Mouse (Mus musculus): Measurements from ENCODE around the gene Gm20388. TPM values are rescaled to one million over a fixed set of nuclear protein-coding genes. Genes with fewer than 3 reads are reported as not detected.
"Not testable (repeated sequence)": the region's sequence is repeated elsewhere in the genome, so short reads cannot be mapped to it uniquely, and the experiment has no call there.

Gene Gm20388
- polyA plus RNA-seq, 1 experiment from 2014 or later, result 2.5 TPM

DNA sequence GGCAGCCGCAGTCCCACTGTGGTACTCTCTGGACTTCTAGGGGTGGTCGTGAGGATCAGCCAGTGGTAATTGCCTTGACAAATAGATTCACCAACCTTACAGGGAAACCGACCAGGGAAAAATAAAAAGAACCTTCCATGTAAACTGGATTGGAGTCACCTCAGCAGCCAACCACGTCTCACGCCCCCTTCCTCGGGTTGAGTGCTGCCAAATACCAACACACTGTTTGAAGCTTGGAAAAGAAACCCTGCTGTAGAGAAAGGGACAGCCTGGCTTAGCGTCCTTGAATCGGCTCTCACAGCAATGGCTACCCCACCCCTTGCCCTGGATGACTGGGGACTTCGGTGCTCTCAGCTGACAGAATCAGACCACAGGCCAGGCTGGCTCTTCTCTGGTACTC is 1386.7 kb downstream of the Gm20388 start:
- H3K27ac ChIP-seq, result peak overlapping the region; percentile 59
- no peaks in the 10 kb centered on the region for H3K36me3 ChIP-seq
- H3K4me1 ChIP-seq, result peaks cover 100% of the 10 kb centered on the region
- no peaks in the 10 kb centered on the region for H3K9me3 ChIP-seq (replicated peaks)
- 68% methylated on average over 9 of the region's 9 CpGs for WGBS
- no peak for DNase-seq (ENCODE audit: low spot score)
- H3K27me3 ChIP-seq (ENCODE audit: low read depth, poor library complexity, severe bottlenecking), result peaks cover 69% of the 10 kb centered on the region
- H3K4me3 ChIP-seq, result no peak overlapping the region

DNA sequence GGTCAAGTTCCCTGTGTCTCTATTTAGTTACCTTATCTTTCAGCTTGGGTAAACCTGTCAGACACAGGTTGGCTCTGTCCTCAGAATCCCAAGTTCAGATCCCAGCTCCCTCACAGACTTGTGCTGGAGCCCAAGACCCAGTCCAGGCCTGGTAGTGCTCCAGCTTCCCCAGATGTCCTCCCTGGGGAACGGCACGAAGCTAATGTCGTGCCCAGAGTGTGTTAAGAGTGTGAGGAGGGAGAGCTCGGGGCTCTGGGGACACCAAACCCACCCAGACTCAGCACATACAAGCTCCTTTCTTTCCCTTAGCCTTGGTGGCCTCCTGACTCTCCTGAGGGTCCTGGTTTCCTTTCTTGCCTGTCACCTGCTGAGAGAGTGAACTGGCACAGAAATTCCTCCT is 1389.4 kb downstream of the Gm20388 start:
- 52% methylated on average over 4 of the region's 4 CpGs for WGBS
- Histone ChIP-seq H3K27me3 (ENCODE audit: low read depth, poor library complexity, severe bottlenecking) (peaks cover 70% of the 10 kb centered on the region), H3K4me1 (peaks cover 97% of the 10 kb centered on the region), H3K9me3 (replicated peaks) (no peaks in the 10 kb centered on the region), H3K36me3 (no peaks in the 10 kb centered on the region), H3K27ac (peak overlapping the region; percentile 89), H3K4me3 (peak overlapping the region; percentile 44)
- DNase-seq (ENCODE audit: low spot score), result peak; percentile 54

DNA sequence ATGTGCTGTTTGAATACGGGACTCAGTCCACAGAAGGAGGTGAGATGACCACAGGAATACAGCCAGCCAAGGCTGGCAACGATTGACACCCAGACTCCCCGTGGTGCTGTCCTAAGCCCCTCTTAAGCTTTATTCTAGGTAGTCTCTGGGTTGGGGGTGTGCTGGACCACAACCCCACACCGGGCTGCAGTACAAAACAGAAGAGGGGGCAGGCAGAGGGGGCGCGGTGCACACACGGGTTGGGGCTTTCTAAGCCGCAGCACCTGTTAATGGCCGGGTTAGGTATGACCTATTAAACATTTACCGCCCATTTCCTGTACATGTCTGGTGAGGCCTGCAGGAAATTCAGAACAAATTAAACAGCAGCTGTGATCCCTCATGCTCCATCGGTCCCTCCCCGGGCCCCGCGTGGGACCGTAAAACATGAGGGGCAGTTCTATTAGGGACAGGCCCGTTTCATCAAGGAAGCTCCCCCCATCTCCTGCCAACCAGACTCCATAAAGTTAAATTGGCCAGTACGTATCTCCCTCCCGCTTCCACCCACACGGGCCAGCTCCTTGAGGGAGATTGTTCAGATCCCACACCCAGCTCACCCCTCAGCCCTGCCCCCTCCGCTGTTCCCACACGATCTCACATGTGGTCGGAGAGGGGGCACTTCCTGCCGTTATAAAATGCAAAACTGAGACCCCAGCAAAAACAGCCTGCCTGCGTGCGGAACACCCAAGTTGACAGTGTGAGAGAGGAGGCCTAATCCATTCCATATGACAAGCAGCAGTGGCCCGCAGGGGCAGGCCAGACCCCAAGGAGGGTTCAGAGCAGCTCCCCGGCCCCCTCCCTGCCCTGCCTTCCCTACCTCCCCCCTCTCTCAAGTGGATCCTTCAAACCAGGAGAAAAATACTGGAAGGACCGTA is 1390.1 kb downstream of the Gm20388 start:
- Histone ChIP-seq H3K27me3 (ENCODE audit: low read depth, poor library complexity, severe bottlenecking) (peaks cover 70% of the 10 kb centered on the region), H3K27ac (peak overlapping the region; percentile 89), H3K4me1 (peaks cover 97% of the 10 kb centered on the region), H3K36me3 (no peaks in the 10 kb centered on the region), H3K9me3 (replicated peaks) (no peaks in the 10 kb centered on the region), H3K4me3 (peak overlapping the region; percentile 44)
- WGBS, result 5% methylated on average over 28 of the region's 28 CpGs
- peak; percentile 89 for DNase-seq (ENCODE audit: low spot score)

DNA sequence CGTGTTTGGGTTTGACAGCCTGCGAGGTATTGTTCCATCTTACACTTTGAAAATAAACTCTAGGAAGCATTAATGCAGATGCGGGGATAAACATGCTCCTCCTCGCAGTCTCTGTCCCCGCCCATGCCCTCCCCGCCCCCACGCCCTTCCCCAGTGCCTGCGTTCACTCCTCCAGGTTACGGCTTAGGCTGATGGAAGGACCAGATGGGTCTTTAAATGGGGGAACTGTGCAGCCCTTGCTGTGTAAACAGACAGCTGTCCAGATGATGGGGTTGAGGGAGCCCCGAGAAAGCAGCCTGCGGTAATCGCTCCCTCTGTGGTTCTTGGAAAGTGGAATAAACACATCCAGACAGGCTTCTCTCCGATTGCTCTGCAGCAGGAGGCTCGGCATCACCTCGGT is 1390.8 kb downstream of the Gm20388 start:
- peak; percentile 83 for DNase-seq (ENCODE audit: low spot score)
- peak overlapping the region; percentile 44 for H3K4me3 ChIP-seq
- H3K4me1 ChIP-seq, result peaks cover 97% of the 10 kb centered on the region
- peaks cover 70% of the 10 kb centered on the region for H3K27me3 ChIP-seq (ENCODE audit: low read depth, poor library complexity, severe bottlenecking)
- WGBS, result 1% methylated on average over 15 of the region's 15 CpGs
- no peaks in the 10 kb centered on the region for H3K36me3 ChIP-seq
- peak overlapping the region; percentile 89 for H3K27ac ChIP-seq
- H3K9me3 ChIP-seq (replicated peaks), result no peaks in the 10 kb centered on the region

DNA sequence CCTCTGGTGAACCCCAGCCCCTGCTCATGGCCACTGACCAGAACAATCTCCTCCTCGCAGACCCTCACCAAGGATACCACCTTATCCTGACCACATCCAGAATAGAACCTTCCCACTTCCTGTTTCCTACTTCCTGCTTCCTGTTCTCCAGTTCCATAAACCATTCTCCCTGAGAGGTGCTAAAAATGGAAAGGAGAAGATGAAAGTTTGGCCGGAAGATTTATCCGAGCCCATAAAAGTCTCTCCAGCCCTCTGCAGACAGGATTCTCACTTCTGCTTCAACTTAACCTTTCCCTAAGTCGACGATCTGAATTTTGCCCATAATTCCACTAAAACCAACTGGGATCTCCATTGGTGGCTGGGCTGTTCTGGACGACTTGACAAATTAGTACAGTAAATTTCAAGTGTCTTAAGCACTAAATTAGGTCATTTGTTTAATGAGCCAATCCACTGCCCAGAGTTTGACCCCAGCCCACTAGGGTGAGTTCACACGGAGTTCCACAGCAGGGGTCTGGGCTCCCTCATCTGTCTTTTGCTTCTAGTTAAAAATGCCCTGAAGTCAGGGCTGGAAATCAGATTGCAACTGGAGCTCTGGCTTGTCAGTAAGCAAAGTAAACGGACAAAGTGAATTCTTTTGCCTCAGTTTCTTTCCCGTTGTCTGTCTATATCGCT is 1391.5 kb downstream of the Gm20388 start:
- peaks cover 70% of the 10 kb centered on the region for H3K27me3 ChIP-seq (ENCODE audit: low read depth, poor library complexity, severe bottlenecking)
- H3K27ac ChIP-seq, result peak overlapping the region; percentile 89
- H3K4me3 ChIP-seq, result peak overlapping the region; percentile 44
- no peaks in the 10 kb centered on the region for H3K36me3 ChIP-seq
- no peaks in the 10 kb centered on the region for H3K9me3 ChIP-seq (replicated peaks)
- WGBS, result 19% methylated on average over 10 of the region's 10 CpGs
- H3K4me1 ChIP-seq, result peaks cover 97% of the 10 kb centered on the region
- peak; percentile 57 for DNase-seq (ENCODE audit: low spot score)

DNA sequence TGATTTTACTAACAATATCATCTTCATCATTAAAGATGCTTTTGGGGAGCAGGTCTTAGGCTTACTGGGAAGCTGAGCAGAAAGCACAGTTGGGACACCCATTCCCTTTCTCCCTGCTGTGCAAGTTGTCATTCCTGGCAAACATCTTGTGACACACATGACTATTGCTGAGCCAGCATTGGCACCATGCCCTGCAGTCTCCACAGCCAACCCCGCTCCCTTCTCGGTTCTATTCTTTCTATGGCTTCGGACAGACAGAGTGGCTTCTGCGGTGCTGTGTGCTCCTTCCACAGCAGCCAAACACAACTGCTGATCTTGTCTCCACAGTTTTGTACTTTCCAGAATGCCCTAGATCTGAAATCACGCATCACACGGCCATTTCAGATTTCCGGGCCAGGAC is 1397.1 kb downstream of the Gm20388 start:
- WGBS, result 95% methylated on average over 7 of the region's 7 CpGs
- Histone ChIP-seq H3K4me1 (peaks cover 82% of the 10 kb centered on the region), H3K9me3 (replicated peaks) (no peaks in the 10 kb centered on the region), H3K36me3 (no peaks in the 10 kb centered on the region), H3K27ac (peak overlapping the region; percentile 78), H3K27me3 (ENCODE audit: low read depth, poor library complexity, severe bottlenecking) (peaks cover 99% of the 10 kb centered on the region), H3K4me3 (no peak overlapping the region)
- no peak for DNase-seq (ENCODE audit: low spot score)

DNA sequence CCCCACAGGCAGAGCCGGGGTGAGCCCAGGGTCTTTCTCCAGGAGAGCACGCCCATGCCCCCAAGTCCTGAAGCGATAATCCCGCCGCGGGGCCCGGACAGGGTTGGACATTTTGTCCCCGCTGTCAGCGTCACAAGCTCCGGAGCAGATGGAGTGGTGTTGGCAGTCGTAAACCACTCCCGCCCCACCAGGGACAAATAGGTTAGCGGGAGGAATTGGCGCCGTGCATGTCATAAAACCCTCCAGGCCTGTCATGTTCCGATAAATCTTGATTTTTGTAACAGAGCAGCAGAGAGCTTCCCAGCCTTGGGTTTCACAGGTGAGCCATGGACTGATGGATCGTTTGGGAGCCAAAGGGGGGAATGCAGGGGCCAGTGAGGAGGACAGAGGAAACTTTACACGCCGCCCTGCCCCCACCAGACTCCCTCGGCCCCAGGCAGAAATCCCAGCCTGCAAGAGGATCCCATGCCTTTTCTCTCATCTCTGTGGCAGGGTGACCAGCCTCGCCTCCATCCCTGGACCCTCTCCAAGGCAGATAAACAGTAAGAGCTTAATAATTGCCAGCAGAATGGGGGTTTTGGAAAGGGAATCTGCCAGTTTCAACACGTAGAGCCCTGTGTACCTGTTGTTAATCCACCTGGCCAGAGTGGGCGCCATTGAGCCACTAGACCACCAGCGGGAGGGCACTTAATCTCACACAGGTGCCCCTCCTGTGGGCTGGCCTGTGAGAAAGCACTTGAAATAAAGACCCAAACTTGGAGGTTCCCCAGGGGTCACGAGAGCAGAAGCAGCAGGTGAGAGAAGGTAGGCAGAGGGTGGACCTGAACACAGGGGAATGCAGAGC is 1400.6 kb downstream of the Gm20388 start:
- no peaks in the 10 kb centered on the region for H3K36me3 ChIP-seq
- H3K4me1 ChIP-seq, result peaks cover 75% of the 10 kb centered on the region
- peak overlapping the region; percentile 71 for H3K27ac ChIP-seq
- 8% methylated on average over 25 of the region's 25 CpGs for WGBS
- H3K4me3 ChIP-seq, result peak overlapping the region; percentile 38
- no peaks in the 10 kb centered on the region for H3K9me3 ChIP-seq (replicated peaks)
- peaks cover 99% of the 10 kb centered on the region for H3K27me3 ChIP-seq (ENCODE audit: low read depth, poor library complexity, severe bottlenecking)
- DNase-seq (ENCODE audit: low spot score), result peak; percentile 74

DNA sequence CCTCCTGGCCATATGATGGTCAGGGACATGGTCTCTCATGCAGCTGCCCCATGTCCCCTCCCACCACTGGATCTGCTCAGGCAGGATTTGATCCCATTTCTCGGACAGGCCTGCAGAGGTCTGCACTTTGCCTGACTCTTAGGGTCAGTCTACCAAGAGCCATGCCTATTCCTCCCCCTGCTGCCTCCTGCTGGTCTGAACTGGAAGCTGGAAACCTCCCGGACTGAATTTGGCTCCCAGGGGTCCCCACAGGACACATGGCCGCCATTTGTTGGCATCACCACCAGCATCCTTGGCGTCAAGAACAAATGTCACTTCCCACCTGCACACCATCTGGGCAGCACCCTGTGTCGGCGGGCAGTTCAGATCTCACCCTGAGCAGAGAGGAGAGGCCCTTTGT is 1402.8 kb downstream of the Gm20388 start:
- no peak overlapping the region for H3K4me3 ChIP-seq
- no peaks in the 10 kb centered on the region for H3K36me3 ChIP-seq
- H3K4me1 ChIP-seq, result peaks cover 69% of the 10 kb centered on the region
- H3K27ac ChIP-seq, result peak overlapping the region; percentile 47
- no peak for DNase-seq (ENCODE audit: low spot score)
- peaks cover 98% of the 10 kb centered on the region for H3K27me3 ChIP-seq (ENCODE audit: low read depth, poor library complexity, severe bottlenecking)
- 25% methylated on average over 6 of the region's 6 CpGs for WGBS
- H3K9me3 ChIP-seq (replicated peaks), result no peaks in the 10 kb centered on the region

DNA sequence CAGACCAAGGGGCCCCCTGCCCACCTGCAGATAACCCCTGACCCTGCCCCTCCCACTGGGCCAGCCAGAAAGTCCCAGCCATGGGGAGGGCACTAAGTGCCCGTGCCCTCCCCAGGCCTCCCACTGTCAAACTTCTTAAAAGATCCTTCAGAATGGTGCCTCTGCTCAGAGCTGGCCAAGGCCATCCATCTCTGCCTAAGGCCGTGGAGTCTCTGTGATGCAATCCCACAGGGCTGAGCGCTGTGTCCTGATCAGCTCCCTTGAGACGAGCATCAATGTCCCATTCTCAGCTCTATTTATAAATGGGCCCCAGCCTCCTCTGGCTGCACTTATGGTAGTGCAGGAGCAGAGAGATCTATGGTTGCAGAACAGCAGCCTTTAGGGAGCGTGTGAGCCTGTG is 1403.4 kb downstream of the Gm20388 start:
- Histone ChIP-seq H3K4me3 (no peak overlapping the region), H3K9me3 (replicated peaks) (no peaks in the 10 kb centered on the region), H3K36me3 (no peaks in the 10 kb centered on the region), H3K27ac (peak overlapping the region; percentile 47), H3K4me1 (peaks cover 73% of the 10 kb centered on the region), H3K27me3 (ENCODE audit: low read depth, poor library complexity, severe bottlenecking) (peaks cover 92% of the 10 kb centered on the region)
- 46% methylated on average over 5 of the region's 5 CpGs for WGBS
- DNase-seq (ENCODE audit: low spot score), result no peak

DNA sequence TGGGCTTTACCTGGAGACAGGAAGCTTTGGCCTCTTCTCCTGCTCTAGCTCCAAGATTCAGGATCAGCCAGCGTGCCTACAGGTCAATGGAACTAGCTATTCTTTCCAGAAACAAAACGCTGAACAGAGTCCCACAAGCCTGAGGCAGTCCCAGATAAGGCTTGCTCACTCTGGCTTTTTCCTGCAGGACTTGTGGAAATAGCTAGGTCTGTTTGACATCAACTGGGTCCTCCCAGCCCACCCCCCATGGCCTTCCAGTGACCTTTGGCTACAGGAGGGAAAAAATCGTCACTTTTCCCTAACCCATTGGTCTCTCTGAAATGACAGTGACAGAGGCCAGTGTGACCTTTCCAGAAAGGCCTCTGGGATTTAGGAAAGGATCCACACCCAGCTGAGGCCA is 1404.9 kb downstream of the Gm20388 start:
- H3K4me1 ChIP-seq, result peaks cover 75% of the 10 kb centered on the region
- DNase-seq (ENCODE audit: low spot score), result no peak
- H3K36me3 ChIP-seq, result no peaks in the 10 kb centered on the region
- H3K27ac ChIP-seq, result peak overlapping the region; percentile 76
- WGBS, result 23% methylated on average over 3 of the region's 3 CpGs
- no peaks in the 10 kb centered on the region for H3K9me3 ChIP-seq (replicated peaks)
- no peak overlapping the region for H3K4me3 ChIP-seq
- H3K27me3 ChIP-seq (ENCODE audit: low read depth, poor library complexity, severe bottlenecking), result peaks cover 80% of the 10 kb centered on the region

DNA sequence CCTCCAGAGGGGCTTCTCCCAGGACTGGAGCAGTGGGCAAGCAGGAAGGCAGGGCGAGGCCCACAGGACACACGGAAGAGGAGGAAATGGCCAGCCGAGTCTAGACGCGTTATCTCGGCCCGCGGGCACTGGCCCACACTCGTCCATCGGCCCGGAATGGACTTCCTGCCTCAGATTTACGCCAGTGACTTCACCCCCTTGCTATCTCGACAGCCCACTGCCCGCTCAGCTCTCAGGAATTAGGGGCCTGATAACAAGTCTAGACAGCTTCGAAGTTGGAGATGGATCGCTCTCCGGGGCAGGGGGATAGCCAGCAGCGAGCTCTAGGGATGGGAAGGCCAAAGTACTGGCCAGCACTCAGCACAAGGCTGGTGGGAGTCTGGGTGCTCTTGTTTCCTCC is 1405.4 kb downstream of the Gm20388 start:
- Histone ChIP-seq H3K27me3 (ENCODE audit: low read depth, poor library complexity, severe bottlenecking) (peaks cover 75% of the 10 kb centered on the region), H3K4me3 (no peak overlapping the region), H3K9me3 (replicated peaks) (no peaks in the 10 kb centered on the region), H3K36me3 (no peaks in the 10 kb centered on the region), H3K27ac (peak overlapping the region; percentile 76), H3K4me1 (peaks cover 72% of the 10 kb centered on the region)
- WGBS, result 20% methylated on average over 18 of the region's 18 CpGs
- DNase-seq (ENCODE audit: low spot score), result no peak

DNA sequence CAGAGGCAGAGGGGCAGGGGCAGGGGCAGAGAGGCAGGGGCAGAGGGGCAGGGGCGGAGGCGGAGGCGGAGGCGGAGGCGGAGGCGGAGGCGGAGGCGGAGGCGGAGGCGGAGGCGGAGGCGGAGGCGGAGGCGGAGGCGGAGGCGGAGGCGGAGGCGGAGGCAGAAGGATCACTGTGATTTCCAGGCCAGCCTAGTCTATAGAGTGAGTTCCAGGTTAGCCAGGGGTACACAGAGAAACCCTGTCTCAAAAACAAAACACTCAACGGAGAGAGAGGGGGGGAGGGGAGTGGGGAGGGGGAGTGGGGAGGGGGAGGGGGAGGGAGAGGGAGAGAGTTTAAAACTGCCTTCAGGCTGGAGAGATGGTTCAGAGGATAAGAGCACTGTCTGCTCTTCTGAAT is 1408.1 kb downstream of the Gm20388 start:
- Histone ChIP-seq H3K27ac (0 out of 2 replicates have a peak overlapping the region, but pooled peaks have one; percentile 30), H3K27me3 (ENCODE audit: low read depth, poor library complexity, severe bottlenecking) (peaks cover 48% of the 10 kb centered on the region), H3K4me1 (peaks cover 47% of the 10 kb centered on the region)
- DNase-seq (ENCODE audit: low spot score); H3K36me3 ChIP-seq; H3K4me3 ChIP-seq; H3K9me3 ChIP-seq (replicated peaks): not testable (repeated sequence)
- 10% methylated on average over 4 of the region's 19 CpGs for WGBS
